Mouse (Mus musculus): ENCODE data around the gene Cpt1c.

GRCm38 (mm10) chr7:44959874-44960511 is 14.7 kb downstream of the Cpt1c start:
- TF ChIP-seq POLR2A (IDR thresholded peaks at IDR 0.05; ENCODE audit: extremely low read depth, insufficient read depth, low read length) (no peak), CTCF (IDR thresholded peaks at IDR 0.05; ENCODE audit: extremely low read depth, insufficient read depth, low read length) (no peak)
